Mouse (Mus musculus): ENCODE data around the gene St7.
A peak's percentile ranks its signal among the peaks of the same experiment; 100 is the strongest.

St7 gene

GRCm38 (mm10) chr6:17946456-17946855 is 253.7 kb downstream of the St7 start:
- no peak for ATAC-seq (ENCODE audit: low TSS enrichment)

DNA sequence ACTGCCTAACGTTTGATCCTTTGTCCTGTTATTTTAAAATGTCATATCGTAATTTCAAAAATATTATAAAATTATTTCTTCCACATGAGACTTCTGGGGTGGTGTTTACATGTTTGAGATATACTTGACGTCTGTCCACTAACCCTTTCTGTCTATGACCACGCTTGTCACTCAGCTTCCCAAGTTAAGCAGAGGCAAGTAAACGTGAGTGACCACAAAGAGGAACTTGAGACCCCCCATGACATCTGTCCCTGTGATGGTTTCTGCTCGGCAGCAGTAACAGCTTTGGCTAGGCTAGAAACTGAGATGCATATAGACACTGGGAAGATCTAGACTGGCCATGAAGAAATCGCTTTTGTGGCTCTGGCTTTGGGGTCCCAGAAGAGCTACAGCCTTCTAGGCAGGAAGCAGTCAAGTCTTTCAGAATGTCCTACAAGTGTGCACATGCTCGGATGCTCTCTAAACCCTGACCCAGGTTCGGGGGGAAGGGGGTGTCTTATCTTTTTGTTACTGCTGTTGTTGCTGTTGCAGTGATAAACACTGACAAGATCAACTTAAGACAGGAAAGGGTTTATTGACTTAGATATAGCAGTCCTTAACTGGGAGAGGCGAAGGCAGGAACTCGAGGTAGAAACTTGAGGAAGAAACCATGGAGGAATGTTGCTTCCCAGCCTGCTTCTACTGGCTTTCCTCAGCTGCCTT is 254.5 kb downstream of the St7 start:
- no peak for ATAC-seq (ENCODE audit: low TSS enrichment)

DNA sequence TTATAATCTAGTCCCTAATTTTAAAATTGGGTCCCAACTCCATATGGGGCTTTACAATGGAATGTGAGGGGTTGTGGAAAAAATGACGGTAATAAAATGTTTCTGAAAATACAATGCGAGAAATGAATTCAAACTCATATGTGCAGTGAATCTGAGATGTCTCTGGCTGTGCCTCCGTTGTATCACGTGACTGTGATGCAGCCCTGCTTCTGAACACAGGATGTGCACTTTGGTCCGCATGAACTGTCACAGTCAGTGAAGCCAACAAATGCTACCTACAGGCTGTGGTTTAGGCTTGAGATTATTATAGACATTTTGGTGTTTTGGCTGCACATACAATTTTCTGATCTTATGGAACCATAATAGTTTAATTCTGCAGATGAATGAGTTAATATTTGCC is 256.4 kb downstream of the St7 start:
- ATAC-seq (ENCODE audit: low TSS enrichment), result no peak

DNA sequence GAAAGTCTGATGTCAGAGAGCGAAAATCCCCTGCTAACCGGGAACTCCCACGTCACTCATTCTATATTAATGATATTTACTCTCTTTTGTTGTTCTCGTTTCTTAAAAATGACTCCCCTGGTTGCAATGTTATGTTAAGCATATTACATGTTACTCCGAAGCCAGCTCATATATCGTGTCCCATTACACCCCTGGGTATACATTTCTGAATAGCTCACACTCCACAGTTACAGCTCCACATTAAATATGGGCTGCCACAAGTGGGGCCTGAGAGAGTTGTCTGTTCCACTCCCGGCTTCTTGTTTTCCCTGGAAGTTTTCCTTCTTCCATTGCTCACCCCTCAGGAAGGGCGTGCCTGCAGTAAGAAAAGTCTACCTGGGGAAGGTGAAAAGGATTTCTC is 259.0 kb downstream of the St7 start:
- no peak for ATAC-seq (ENCODE audit: low TSS enrichment)

DNA sequence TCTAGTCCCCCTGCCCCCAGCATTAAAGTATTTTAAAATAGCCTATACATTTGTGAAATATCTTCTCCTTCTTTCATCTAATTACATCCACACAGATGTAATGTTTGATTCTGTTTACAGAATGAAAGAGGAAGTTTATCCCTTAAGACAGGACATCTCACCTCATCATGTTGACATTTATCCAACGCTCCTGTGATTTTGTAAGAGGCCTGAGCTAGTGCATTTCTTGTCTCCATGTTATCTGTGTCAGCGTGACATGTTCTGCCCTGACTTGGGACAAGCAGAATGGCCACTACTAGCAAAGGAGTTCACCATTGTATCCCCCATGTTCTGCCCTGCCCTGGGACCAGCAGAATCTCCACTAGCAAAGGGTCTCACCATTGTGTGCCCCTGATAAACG is 270.7 kb downstream of the St7 start:
- no peak for ATAC-seq (ENCODE audit: low TSS enrichment)

DNA sequence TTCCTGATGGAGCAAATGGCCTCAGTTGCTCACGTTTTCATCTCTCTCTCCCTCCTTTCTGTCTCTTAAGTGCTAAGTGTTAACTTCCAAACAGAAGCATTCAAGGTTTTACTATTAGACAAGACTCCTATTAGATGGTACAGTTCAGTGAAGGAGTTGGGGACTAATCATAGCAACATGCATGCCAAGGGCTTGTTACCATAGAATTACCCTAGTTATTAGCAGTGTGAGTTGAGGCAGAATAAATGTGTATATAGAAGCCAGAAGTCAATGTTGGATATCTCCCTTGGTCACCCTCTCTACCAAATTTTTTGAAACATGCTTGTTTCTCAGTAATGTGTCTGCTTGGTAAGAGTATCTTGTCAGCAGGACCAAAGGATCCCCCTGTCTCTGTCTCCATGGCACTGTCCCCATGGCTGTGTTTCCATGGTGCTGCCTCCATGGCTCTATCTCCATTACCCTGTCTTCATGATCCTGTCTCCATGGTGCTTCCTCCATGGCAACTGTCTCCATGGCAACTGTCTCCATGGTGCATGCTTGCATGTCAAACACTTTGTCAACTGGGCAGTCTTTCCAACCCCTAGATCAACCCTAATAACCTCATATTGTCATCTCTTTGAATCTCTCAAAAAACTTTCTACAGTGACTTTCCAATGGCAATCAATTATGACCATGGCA is 275.9 kb downstream of the St7 start:
- ATAC-seq (ENCODE audit: low TSS enrichment), result no peak

DNA sequence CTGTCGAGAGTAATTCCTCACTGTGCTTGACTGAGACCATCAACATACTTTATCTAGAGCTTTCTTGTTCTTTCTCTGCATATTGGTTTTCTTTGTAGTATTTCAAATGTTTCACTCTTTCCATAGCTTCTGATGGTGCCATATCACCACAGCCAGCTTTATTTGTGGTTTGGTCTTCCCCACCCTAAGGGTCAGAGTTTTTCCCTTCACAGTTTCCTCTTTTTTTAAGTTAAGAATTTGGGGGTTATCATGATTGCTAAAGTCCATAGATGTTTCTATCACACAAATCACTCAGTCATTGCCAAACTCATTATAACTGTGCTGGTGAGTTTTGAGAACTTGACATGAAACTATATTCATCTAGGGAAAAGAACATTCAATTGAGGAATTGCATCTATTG is 277.1 kb downstream of the St7 start:
- no peak for ATAC-seq (ENCODE audit: low TSS enrichment)

- ATAC-seq (ENCODE audit: low TSS enrichment), result no peak
Observed at GRCm38 (mm10) chr6:17971393-17971792, 278.7 kb downstream of the St7 start.

DNA sequence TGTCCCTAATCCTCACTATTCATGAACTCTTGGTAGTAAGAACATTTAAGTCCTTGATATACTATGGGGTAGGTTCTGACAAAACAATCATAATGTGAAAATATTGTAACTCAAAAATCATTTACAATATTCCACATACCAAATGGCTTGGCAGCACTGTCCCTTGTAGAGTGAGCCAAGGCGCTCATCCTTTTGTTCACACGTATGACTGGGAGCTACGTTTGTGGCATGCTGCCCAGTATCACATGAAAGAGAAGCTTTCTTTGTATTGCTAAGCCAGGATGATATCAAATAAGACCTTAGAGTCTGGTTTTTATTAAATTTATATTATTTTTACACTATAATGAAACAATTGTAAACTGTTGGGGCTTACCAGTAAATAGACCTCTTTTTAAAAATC is 281.7 kb downstream of the St7 start:
- 0 out of 2 replicates have a peak, but pooled peaks have one; percentile 38 for ATAC-seq (ENCODE audit: low TSS enrichment)

- ATAC-seq (ENCODE audit: low TSS enrichment), result no peak
Observed at GRCm38 (mm10) chr6:17977165-17977564, 284.4 kb downstream of the St7 start.

GRCm38 (mm10) chr6:17978324-17978723 is 285.6 kb downstream of the St7 start:
- ATAC-seq (ENCODE audit: low TSS enrichment), result peak; percentile 94

GRCm38 (mm10) chr6:17978881-17979280 is 286.1 kb downstream of the St7 start:
- peak; percentile 86 for ATAC-seq (ENCODE audit: low TSS enrichment)

DNA sequence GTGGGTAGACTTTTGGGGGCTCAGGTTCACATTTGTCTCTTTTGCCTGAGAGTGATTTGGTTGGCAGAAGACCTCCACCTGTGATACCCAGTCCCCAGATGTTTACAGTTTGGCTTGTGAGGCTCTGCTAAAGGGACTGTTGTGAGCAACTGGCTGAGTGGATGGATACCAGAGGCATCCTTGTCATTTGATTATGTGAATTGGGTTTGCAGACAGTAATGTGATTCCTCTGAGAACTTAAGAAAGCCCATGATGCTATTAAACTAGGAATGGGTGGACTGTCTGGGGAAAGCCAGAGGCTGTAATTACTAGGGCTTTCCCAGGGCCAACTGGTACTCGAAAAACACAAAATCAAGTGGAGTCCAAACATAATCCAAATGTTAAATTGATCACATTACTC is 286.6 kb downstream of the St7 start:
- no peak for ATAC-seq (ENCODE audit: low TSS enrichment)

DNA sequence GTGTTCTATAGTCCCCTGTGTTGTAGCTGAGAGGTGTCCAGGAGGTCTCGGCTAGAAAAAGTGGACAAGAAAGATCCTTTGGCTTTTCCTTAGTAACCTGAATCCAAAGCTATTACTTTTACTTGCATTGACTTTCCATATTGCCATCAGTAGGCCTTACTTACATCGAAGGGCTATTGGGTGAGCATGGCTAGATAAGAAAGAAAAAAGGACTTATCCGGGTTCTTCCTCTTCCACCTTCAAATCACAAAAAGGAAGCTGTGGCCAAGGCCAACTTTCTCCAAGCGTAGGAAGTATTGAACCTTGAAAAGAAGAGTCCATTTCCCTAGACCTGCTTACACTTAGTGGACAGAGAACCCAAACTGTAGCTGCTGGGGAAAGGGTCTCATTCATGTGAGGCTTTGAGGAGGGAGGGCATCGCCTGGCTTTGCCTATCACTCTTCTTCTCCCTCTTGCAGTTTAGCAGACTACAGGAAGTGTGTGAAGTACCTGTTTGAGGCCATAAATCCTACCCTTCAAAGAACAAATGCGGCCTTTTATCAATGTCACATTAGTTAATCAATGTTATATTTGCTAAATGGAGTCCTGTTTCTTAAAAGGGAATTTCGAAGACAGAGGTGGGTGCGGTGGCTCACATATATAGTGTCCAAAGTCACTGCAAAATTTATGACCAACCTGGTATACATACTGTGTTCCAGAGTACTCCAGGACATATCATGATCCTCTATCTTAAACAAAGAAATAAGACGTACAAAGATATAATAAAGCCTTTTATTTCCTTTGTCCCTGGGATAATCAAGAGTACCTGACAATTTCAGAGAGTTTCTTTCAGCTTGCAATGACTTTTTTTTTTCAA is 297.7 kb downstream of the St7 start:
- ATAC-seq (ENCODE audit: low TSS enrichment), result no peak

DNA sequence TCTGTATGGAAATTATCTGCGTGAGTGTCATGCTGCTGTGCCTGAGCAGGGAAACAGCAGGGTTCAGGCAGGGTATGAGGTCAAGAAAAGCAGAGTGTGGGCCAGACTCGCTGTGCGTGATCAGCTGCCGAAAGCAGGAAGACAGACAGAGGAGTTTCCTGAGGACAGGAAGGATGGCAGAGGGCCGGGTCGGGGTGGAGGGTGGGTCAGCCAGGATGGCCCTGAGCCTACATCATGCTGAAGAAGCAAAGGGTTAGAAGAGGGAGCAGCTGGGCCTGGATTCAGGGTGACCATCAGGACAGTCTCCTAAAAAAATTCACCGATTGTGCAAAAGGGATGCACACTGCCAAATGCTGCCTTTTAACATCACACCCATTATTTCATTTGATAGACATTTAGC is 298.9 kb downstream of the St7 start:
- no peak for ATAC-seq (ENCODE audit: low TSS enrichment)

Data from frontal cortex, adult (tissue).